8 mouse cellular contexts compared by ENCODE assay signal in the genomic region with DNA sequence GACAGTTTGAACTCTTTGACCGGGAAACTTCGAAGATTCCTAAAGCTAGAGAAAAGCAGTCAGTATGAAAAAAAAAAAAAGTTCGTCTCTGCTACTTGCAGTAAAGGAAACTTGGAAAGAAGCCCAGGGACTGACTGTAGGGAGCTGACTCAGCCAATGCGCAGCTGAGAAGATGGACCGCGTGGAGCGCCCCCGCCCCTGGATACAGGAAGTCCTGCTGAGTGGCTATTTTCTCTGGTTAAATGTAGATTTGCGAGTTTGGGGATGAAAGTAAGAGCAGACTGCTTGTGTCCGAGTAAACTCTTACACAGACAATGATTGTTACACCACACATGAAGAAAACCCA. TPM values are rescaled to one million over a fixed set of nuclear protein-coding genes. Genes with fewer than 3 reads are reported as not detected.
DNase-seq lines count a peak whose midpoint lies in the region; ATAC-seq lines count a peak whose summit lies in the region.

No protein-coding gene starts in this region.

- no peaks in the 10 kb centered on the region for H3K9me3 ChIP-seq in neural tube, embryonic 13.5 days

- H3K36me3 ChIP-seq in neural tube, embryonic 13.5 days = no peaks in the 10 kb centered on the region

- peaks cover 35% of the 10 kb centered on the region for H3K4me1 ChIP-seq in neural tube, embryonic 13.5 days (replicated peaks)

- ATAC-seq in hematopoietic stem cell, adult 5-6 weeks (replicated peaks in 1 of 2; ENCODE audit: insufficient read depth in 1 of 2, low FRiP score in 2 of 2, low TSS enrichment in 1 of 2, low read depth in 1 of 2, poor library complexity in 2 of 2, severe bottlenecking in 2 of 2) = peak; percentile 69 to 84
- peak; percentile 80 for ATAC-seq in neural tube, embryonic 13.5 days (ENCODE audit: low read depth)

- DNase-seq in ES-CJ7 (ENCODE audit: low read depth, low spot score) = peak; percentile 91
- DNase-seq in cerebellum, adult 8-10 months = peak; percentile 26
- peak; percentile 69 to 83 for DNase-seq in frontal cortex, postnatal 10 days (ENCODE audit: low spot score in 2 of 2)
- peak; percentile 61 to 67 for DNase-seq in layer of hippocampus, adult 8-10 months (ENCODE audit: low spot score in 2 of 2)
- DNase-seq in lung, adult 18-20 months = peak; percentile 75 to 81
- DNase-seq in thymus, postnatal 10 days (ENCODE audit: low spot score in 2 of 2) = peak; percentile 14 to 26

- no peaks in the 10 kb centered on the region for H3K27me3 ChIP-seq in neural tube, embryonic 13.5 days

- no peak overlapping the region for H3K4me3 ChIP-seq in neural tube, embryonic 13.5 days

- 0 out of 2 replicates have a peak overlapping the region, but pooled peaks have one; percentile 18 for H3K9ac ChIP-seq in neural tube, embryonic 13.5 days

- peak overlapping the region; percentile 80 for H3K27ac ChIP-seq in neural tube, embryonic 13.5 days (replicated peaks)

- peak overlapping the region; percentile 44 for H3K4me2 ChIP-seq in neural tube, embryonic 13.5 days

- WGBS in neural tube, embryonic 13.5 days = under 1% methylated on average over 10 of the region's 10 CpGs

RNA-seq across cellular contexts. Expression of a gene that starts 41.2 kb away (rescaled TPM):
- 0.65 and 3.3 TPM in 2 replicates for total RNA-seq in hematopoietic stem cell, adult 5-6 weeks (2017)
- total RNA-seq in layer of hippocampus, adult 8-10 months (2022) = 1 to 10 TPM in 1 of 4 experiments, under 1 TPM in 2, not detected in 1; 0.18 to 1.2 (median 0.45) TPM
- polyA plus RNA-seq in neural tube, embryonic 13.5 days (2015; fragmentation: Nextera tagmentation; extraction: Ambion mirVana) = 0.48 and 0.71 TPM in 2 replicates

RNA-seq across cellular contexts. Expression of a gene that starts 43.1 kb away (rescaled TPM):
- not detected in 2 replicates for total RNA-seq in hematopoietic stem cell, adult 5-6 weeks (2017)
- not detected for total RNA-seq in layer of hippocampus, adult 8-10 months (2022)
- polyA plus RNA-seq in neural tube, embryonic 13.5 days (2015; fragmentation: Nextera tagmentation; extraction: Ambion mirVana) = not detected in 2 replicates

Comparison
In these comparisons a context has a peak if more than half of its experiments do, and no peak if none do; other contexts are left out.
1. DNase-seq: peak in every context shown above with its lines; median percentile 91 in ES-CJ7; 78 in lung, adult 18-20 months; 76 in frontal cortex, postnatal 10 days; 64 in layer of hippocampus, adult 8-10 months; 26 in cerebellum, adult 8-10 months; 20 in thymus, postnatal 10 days.